Mouse (Mus musculus): ENCODE results near the gene Alkbh5.
"Not testable (repeated sequence)": the region's sequence is repeated elsewhere in the genome, so short reads cannot be mapped to it uniquely, and the experiment has no call there.

DNA sequence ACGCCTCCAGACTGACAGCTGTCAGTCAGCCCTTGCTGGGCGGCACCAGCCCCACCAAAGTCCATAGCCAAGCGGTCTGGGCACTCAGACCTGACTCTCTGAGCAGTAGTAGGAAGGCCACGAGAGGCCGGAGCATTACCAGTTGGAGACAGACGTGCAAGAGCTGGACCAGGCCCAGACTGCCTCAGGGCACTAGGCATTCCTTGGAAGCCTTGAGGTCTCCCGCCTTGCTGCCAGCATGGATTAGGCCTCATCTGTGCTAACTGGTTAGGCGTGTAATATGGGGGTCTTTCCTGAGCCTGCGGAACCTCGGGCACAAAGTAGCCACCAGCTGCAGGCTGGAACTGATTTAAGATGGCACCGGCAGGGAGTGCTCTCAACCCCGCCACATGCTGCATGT lies 37.8 kb downstream of the Alkbh5 start:
- not testable (repeated sequence) for TF ChIP-seq POLR2A, CTCF (IDR thresholded peaks at IDR 0.05; ENCODE audit: extremely low read depth, insufficient read depth, low read length)

All from cortical plate, adult 2 months (tissue).